Mouse (Mus musculus): ENCODE data around the gene Lclat1.

The Lclat1 gene

DNA sequence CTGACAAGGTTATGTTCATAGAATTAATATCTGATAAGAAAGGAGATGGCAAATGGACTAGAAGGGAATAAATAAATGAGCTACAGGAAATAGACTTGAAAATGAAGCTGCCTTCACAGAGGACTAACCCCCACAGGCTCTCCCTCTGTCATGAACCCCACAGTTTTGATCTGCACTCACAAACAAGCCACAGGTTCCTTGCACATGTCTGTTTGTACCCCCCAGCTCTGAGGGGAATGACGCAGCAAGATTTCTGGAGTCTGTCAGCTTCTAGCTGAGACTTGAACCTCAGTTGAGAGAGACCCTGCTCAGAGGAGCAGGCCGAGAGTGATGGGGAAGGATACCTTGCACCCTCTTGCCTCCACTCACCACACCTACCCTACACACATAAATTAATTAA, 124.8 kb downstream of the Lclat1 start:
- H3K4me3 ChIP-seq (replicated peaks; ENCODE audit: low read length), result no peak overlapping the region
- 0 out of 2 replicates have a peak, but pooled peaks cover 4% of the 10 kb centered on the region for H3K9me3 ChIP-seq (ENCODE audit: low read length)
- TF ChIP-seq CTCF (conservative IDR thresholded peaks at IDR 0.05; ENCODE audit: low read length), result no peak
- TF ChIP-seq NANOG (IDR thresholded peaks at IDR 0.05; ENCODE audit: borderline replicate concordance, low read length), result no peak
- no peak for TF ChIP-seq POU5F1 (IDR thresholded peaks at IDR 0.05; ENCODE audit: borderline replicate concordance, low read length)
- no peaks in the 10 kb centered on the region for H3K27me3 ChIP-seq (ENCODE audit: insufficient read depth, low read length)
- H3K36me3 ChIP-seq (ENCODE audit: insufficient read depth, low read length), result no peaks in the 10 kb centered on the region
- H3K4me1 ChIP-seq (replicated peaks; ENCODE audit: low read depth, low read length), result peaks cover 8% of the 10 kb centered on the region; the same call in 1 of the 2 replicates

- Histone ChIP-seq H3K4me3 (replicated peaks; ENCODE audit: low read length) (no peak overlapping the region), H3K27me3 (ENCODE audit: insufficient read depth, low read length) (no peaks in the 10 kb centered on the region)
- TF ChIP-seq CTCF (conservative IDR thresholded peaks at IDR 0.05; ENCODE audit: low read length) (no peak), POU5F1 (IDR thresholded peaks at IDR 0.05; ENCODE audit: borderline replicate concordance, low read length) (no peak), NANOG (IDR thresholded peaks at IDR 0.05; ENCODE audit: borderline replicate concordance, low read length) (no peak)
Observed at GRCm38 (mm10) chr17:73233975-73234374, 126.2 kb downstream of the Lclat1 start.

DNA sequence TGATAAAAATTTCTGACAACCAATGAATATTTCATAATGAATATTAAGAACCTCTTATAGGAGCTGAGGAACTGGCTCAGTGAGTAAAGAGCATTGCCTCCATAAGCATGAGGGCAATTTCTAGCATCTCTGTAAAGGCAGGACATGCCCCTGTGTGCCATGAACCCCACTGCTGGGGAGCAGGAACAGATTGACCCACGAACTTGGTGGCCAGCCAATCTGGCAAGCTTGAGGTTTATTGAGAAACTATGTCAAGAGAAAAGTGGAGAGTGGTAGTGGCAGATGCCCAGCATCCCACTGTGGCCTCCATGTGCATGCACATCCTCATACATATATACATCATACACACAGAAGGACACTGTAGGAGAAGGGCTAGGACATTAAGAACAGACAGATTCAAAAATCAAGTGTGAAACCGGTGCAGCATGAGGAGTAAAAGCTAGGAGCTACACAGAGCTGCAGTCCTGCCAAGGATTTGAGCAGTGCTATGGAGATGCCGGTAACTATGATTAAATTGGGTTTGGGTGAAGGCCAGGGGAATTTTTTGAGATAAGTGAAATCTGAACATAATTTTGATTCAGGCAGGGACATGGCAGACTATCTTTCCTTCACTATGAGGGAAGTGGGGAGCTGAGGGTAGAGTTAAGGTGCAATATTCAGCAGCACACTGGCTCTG, 129.5 kb downstream of the Lclat1 start:
- H3K36me3 ChIP-seq (ENCODE audit: insufficient read depth, low read length), result no peaks in the 10 kb centered on the region; the same call in 1 of the 2 replicates
- no peaks in the 10 kb centered on the region; the same call in 1 of the 2 replicates for H3K4me1 ChIP-seq (replicated peaks; ENCODE audit: low read depth, low read length)
- H3K4me3 ChIP-seq (replicated peaks; ENCODE audit: low read length), result no peak overlapping the region
- no peak for TF ChIP-seq NANOG (IDR thresholded peaks at IDR 0.05; ENCODE audit: borderline replicate concordance, low read length)
- TF ChIP-seq CTCF (conservative IDR thresholded peaks at IDR 0.05; ENCODE audit: low read length), result no peak
- TF ChIP-seq POU5F1 (IDR thresholded peaks at IDR 0.05; ENCODE audit: borderline replicate concordance, low read length), result no peak
- no peaks in the 10 kb centered on the region for H3K9me3 ChIP-seq (ENCODE audit: low read length)
- H3K27me3 ChIP-seq (ENCODE audit: insufficient read depth, low read length), result no peaks in the 10 kb centered on the region

More at GRCm38 (mm10) chr17:73233975-73234374, 126.2 kb downstream of the Lclat1 start:
- peaks cover 8% of the 10 kb centered on the region; the same call in 1 of the 2 replicates for H3K4me1 ChIP-seq (replicated peaks; ENCODE audit: low read depth, low read length)
- no peaks in the 10 kb centered on the region for H3K36me3 ChIP-seq (ENCODE audit: insufficient read depth, low read length)
- 0 out of 2 replicates have a peak, but pooled peaks cover 4% of the 10 kb centered on the region for H3K9me3 ChIP-seq (ENCODE audit: low read length)

GRCm38 (mm10) chr17:73238501-73238900, 130.7 kb downstream of the Lclat1 start:
- TF ChIP-seq CTCF (conservative IDR thresholded peaks at IDR 0.05; ENCODE audit: low read length) (no peak), NANOG (IDR thresholded peaks at IDR 0.05; ENCODE audit: borderline replicate concordance, low read length) (no peak), POU5F1 (IDR thresholded peaks at IDR 0.05; ENCODE audit: borderline replicate concordance, low read length) (no peak)
- Histone ChIP-seq H3K9me3 (ENCODE audit: low read length) (no peaks in the 10 kb centered on the region), H3K27me3 (ENCODE audit: insufficient read depth, low read length) (no peaks in the 10 kb centered on the region), H3K4me3 (replicated peaks; ENCODE audit: low read length) (no peak overlapping the region), H3K36me3 (ENCODE audit: insufficient read depth, low read length) (no peaks in the 10 kb centered on the region; the same call in 1 of the 2 replicates), H3K4me1 (replicated peaks; ENCODE audit: low read depth, low read length) (no peaks in the 10 kb centered on the region; the same call in 1 of the 2 replicates)

GRCm38 (mm10) chr17:73241085-73241848, 133.5 kb downstream of the Lclat1 start:
- Histone ChIP-seq H3K36me3 (ENCODE audit: insufficient read depth, low read length) (no peaks in the 10 kb centered on the region; the same call in 1 of the 2 replicates), H3K4me1 (replicated peaks; ENCODE audit: low read depth, low read length) (no peaks in the 10 kb centered on the region; the same call in 1 of the 2 replicates), H3K27me3 (ENCODE audit: insufficient read depth, low read length) (no peaks in the 10 kb centered on the region), H3K9me3 (ENCODE audit: low read length) (no peaks in the 10 kb centered on the region), H3K4me3 (replicated peaks; ENCODE audit: low read length) (no peak overlapping the region)
- no peak for TF ChIP-seq NANOG (IDR thresholded peaks at IDR 0.05; ENCODE audit: borderline replicate concordance, low read length)
- no peak for TF ChIP-seq CTCF (conservative IDR thresholded peaks at IDR 0.05; ENCODE audit: low read length)
- TF ChIP-seq POU5F1 (IDR thresholded peaks at IDR 0.05; ENCODE audit: borderline replicate concordance, low read length), result no peak

DNA sequence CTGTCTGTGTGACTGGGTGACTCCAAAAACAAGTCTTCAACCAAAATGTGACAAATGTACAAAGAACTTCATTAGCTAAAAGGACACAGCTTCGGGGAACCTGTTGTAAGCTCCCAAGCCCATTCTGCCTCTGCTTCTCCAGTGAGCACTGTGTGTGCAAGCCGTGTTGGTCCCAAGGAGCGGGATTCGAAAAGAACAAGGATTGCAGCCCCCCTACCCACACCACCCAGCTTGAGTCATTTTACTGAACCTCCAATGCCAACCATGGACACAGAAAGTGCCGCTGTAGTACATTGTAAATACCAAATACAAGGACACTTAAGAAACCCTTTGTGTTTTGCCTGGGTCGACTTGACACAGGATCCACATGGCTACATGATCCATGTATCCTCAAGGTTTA, 135.9 kb downstream of the Lclat1 start:
- TF ChIP-seq POU5F1 (IDR thresholded peaks at IDR 0.05; ENCODE audit: borderline replicate concordance, low read length), result no peak
- no peak for TF ChIP-seq NANOG (IDR thresholded peaks at IDR 0.05; ENCODE audit: borderline replicate concordance, low read length)

DNA sequence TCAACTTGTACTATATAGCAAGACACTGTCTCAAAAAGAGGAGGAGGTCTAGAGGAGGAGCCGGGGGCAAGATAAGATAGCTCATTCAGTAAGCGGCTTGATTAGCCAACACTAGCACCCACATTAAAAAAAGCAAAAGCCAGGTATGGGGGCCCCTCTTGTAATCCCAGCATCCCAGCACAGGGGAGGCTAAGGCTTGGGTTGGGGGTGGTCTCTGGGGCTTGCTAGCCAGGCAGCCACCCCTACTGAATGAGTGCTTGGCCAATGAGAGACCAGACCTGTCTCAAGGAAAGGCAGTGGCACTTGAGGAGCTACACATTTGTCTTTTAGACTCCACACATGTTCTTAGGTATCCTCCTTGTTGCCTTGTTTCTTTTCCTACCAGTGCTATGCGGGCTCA, 136.8 kb downstream of the Lclat1 start:
- no peaks in the 10 kb centered on the region; the same call in 1 of the 2 replicates for H3K36me3 ChIP-seq (ENCODE audit: insufficient read depth, low read length)
- H3K4me1 ChIP-seq (replicated peaks; ENCODE audit: low read depth, low read length), result no peaks in the 10 kb centered on the region; the same call in 1 of the 2 replicates
- H3K4me3 ChIP-seq (replicated peaks; ENCODE audit: low read length), result no peak overlapping the region
- TF ChIP-seq POU5F1 (IDR thresholded peaks at IDR 0.05; ENCODE audit: borderline replicate concordance, low read length), result no peak
- no peak for TF ChIP-seq NANOG (IDR thresholded peaks at IDR 0.05; ENCODE audit: borderline replicate concordance, low read length)
- TF ChIP-seq CTCF (conservative IDR thresholded peaks at IDR 0.05; ENCODE audit: low read length), result no peak
- H3K9me3 ChIP-seq (ENCODE audit: low read length), result no peaks in the 10 kb centered on the region
- H3K27me3 ChIP-seq (ENCODE audit: insufficient read depth, low read length), result no peaks in the 10 kb centered on the region

More for the DNA sequence above, 135.9 kb downstream of the Lclat1 start:
- Histone ChIP-seq H3K4me1 (replicated peaks; ENCODE audit: low read depth, low read length) (no peaks in the 10 kb centered on the region; the same call in 1 of the 2 replicates), H3K4me3 (replicated peaks; ENCODE audit: low read length) (no peak overlapping the region), H3K27me3 (ENCODE audit: insufficient read depth, low read length) (no peaks in the 10 kb centered on the region), H3K9me3 (ENCODE audit: low read length) (no peaks in the 10 kb centered on the region), H3K36me3 (ENCODE audit: insufficient read depth, low read length) (no peaks in the 10 kb centered on the region; the same call in 1 of the 2 replicates)

DNA sequence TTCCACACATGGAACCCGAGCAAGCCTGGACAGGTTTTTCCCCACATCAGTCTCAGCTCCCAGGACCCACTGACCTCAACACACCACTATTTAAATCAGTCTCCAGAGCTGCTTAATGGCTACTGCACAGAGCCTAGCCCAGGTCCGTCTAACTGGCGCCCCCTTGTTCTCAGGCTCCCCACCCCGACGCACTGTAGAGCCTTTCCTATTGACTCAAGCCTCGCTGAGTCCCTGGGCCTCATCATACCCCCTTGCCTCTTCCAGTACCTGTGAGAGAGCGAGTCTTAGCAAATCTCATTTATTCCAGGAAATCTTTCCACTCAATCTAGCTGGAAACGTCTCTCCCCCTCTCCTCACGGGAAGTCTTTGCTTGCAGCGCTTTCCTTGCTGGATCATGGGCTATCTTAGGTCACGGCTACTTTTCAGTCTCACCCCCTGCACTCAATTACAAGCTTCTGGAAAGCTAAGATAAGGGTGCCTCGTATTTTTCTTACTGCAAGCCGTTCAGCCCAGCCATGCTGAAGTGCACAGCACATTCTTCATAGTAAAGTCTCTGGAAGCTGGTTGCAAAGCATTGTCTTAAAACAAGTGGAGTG, 137.4 kb downstream of the Lclat1 start:
- H3K36me3 ChIP-seq (ENCODE audit: insufficient read depth, low read length), result no peaks in the 10 kb centered on the region
- H3K9me3 ChIP-seq (ENCODE audit: low read length), result no peaks in the 10 kb centered on the region
- H3K4me3 ChIP-seq (replicated peaks; ENCODE audit: low read length), result no peak overlapping the region
- H3K27me3 ChIP-seq (ENCODE audit: insufficient read depth, low read length), result no peaks in the 10 kb centered on the region
- H3K4me1 ChIP-seq (replicated peaks; ENCODE audit: low read depth, low read length), result no peaks in the 10 kb centered on the region; the same call in 1 of the 2 replicates
- no peak for TF ChIP-seq CTCF (conservative IDR thresholded peaks at IDR 0.05; ENCODE audit: low read length)
- no peak for TF ChIP-seq NANOG (IDR thresholded peaks at IDR 0.05; ENCODE audit: borderline replicate concordance, low read length)
- TF ChIP-seq POU5F1 (IDR thresholded peaks at IDR 0.05; ENCODE audit: borderline replicate concordance, low read length), result no peak

Data from E14TG2a.4 (cell line).